Mouse (Mus musculus) thymus, adult 2 months (tissue): ENCODE results near the gene Adam10.

Experiments used
- CTCF ChIP-seq: fragments of 200-500 bp; IDR thresholded peaks from 2 replicates; pipeline ENCODE4 v1.5.1; 2012; ENCODE audit warnings: mild to moderate bottlenecking, control low read depth, low read length, moderate library complexity, borderline replicate concordance; ENCODE audit not compliant: control insufficient read depth, poor library complexity, insufficient read depth; ENCODE audit errors: extremely low read depth
- POLR2A ChIP-seq: fragments of 200-500 bp; IDR thresholded peaks from 2 replicates; pipeline ENCODE4 v1.6.1; 2012; ENCODE audit warnings: mild to moderate bottlenecking, low read length, control low read depth, moderate library complexity; ENCODE audit not compliant: control insufficient read depth, poor library complexity, insufficient read depth; ENCODE audit errors: extremely low read depth

DNA sequence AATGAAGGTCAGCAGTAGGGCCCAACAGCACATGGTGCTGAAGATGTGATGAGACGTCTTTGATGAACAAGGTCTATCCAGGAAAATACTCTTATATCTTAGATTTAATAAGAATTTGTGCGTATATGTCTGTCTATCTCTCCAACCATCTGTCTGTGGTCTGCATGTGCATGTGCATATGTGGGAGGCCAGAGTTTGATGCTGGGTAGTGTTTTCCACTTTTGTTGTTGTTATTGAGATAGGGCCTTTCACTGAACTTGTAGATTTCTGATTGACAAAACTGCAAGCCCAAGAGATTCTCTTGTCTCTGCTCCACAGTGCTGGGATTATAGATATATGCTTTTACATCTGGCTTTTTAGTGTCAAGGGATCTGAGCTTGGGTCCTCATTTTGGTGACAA, 96.7 kb downstream of the Adam10 start:
- TF ChIP-seq CTCF, result no peak
- TF ChIP-seq POLR2A, result no peak
